Mouse (Mus musculus) embryo, embryonic 11 days (tissue): ENCODE measurements around the gene Pcdh19.

ENCODE experiments used
- DNase-seq: peaks from one replicate; pipeline ENCODE4 v3.0.0-alpha.2; 2015

The Pcdh19 gene

GRCm38 (mm10) chrX:133657308-133658302, 31.2 kb downstream of the Pcdh19 start:
- peak; percentile 38 for DNase-seq

GRCm38 (mm10) chrX:133655876-133656538, 32.8 kb downstream of the Pcdh19 start:
- peak; percentile 26 for DNase-seq

GRCm38 (mm10) chrX:133655196-133655595, 33.6 kb downstream of the Pcdh19 start:
- DNase-seq = peak; percentile 34

GRCm38 (mm10) chrX:133653071-133653470, 35.7 kb downstream of the Pcdh19 start:
- DNase-seq = no peak

- DNase-seq = no peak
Observed at GRCm38 (mm10) chrX:133650379-133650778, 38.4 kb downstream of the Pcdh19 start.

- no peak for DNase-seq
Observed at GRCm38 (mm10) chrX:133647809-133648208, 41.0 kb downstream of the Pcdh19 start.

- no peak for DNase-seq
Observed at GRCm38 (mm10) chrX:133639445-133639844, 49.3 kb downstream of the Pcdh19 start.

- DNase-seq = no peak
Observed at GRCm38 (mm10) chrX:133629538-133629937, 59.2 kb downstream of the Pcdh19 start.

GRCm38 (mm10) chrX:133618222-133618621, 70.6 kb downstream of the Pcdh19 start:
- no peak for DNase-seq

GRCm38 (mm10) chrX:133605828-133606227, 83.0 kb downstream of the Pcdh19 start:
- DNase-seq = peak; percentile 1

- DNase-seq = peak; percentile 60
Observed at GRCm38 (mm10) chrX:133604272-133604671, 84.5 kb downstream of the Pcdh19 start.

GRCm38 (mm10) chrX:133602068-133602467, 86.7 kb downstream of the Pcdh19 start:
- no peak for DNase-seq

GRCm38 (mm10) chrX:133601658-133602057, 87.1 kb downstream of the Pcdh19 start:
- DNase-seq = peak; percentile 8

GRCm38 (mm10) chrX:133601195-133601594, 87.6 kb downstream of the Pcdh19 start:
- DNase-seq = no peak

- DNase-seq = peak; percentile 13
Observed at GRCm38 (mm10) chrX:133575601-133576382, 113.0 kb downstream of the Pcdh19 start.

- DNase-seq = no peak
Observed at GRCm38 (mm10) chrX:133565355-133565754, 123.4 kb downstream of the Pcdh19 start.
